Mouse (Mus musculus): Measurements from ENCODE around the gene Gnaz.

DNA sequence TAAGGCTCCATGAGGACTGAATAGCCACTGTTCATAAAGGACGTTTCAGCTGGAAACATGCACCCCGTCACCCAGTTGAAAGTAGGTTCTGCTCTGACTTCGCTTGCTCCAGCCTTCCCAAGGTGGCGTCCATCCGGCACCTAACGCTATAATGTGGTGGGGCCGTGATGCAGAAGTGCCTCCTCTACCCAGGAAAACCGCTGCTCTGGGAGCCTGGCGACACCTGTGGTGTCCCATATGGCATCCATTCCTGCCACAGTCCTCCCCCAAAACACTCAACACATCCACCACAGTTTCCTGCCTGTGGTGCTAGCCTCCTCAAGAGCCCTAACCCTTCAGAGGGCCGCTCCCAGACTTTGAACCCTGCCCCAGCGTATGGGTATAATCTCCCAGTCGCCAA, 14.2 kb downstream of the Gnaz start:
- TF ChIP-seq POLR2A (IDR thresholded peaks at IDR 0.05; ENCODE audit: low read depth, low read length) (no peak), CTCF (IDR thresholded peaks at IDR 0.05; ENCODE audit: borderline replicate concordance, insufficient read depth, low read length) (no peak)

Measured in embryonic fibroblast, embryonic 13.5 days (primary cell).